Mouse (Mus musculus) hindbrain, embryonic 12.5 days (tissue): ENCODE measurements around the gene Pard6a. TPM values are rescaled to one million over a fixed set of nuclear protein-coding genes. Genes with fewer than 3 reads are reported as not detected.
A peak's percentile ranks its signal among the peaks of the same experiment; 100 is the strongest.

ENCODE experiments used
- ATAC-seq: fragments of 200-750 bp; cut with Nextera tagmentation; 2 replicates; pipeline ENCODE4 v1.8.0; 2017; ENCODE audit warnings: moderate TSS enrichment; ENCODE audit not compliant: low FRiP score
- H3K27ac ChIP-seq: fragments of 300-500 bp; sonication (generic); 2 replicates; pipeline ENCODE4 v1.5.1; 2016; ENCODE audit warnings: mild to moderate bottlenecking
- H3K27me3 ChIP-seq: fragments of 300-500 bp; sonication (generic); 2 replicates; pipeline ENCODE4 v1.6.1; 2016; ENCODE audit warnings: mild to moderate bottlenecking
- H3K36me3 ChIP-seq: fragments of 300-500 bp; sonication (generic); 2 replicates; pipeline ENCODE4 v1.6.1; 2016; ENCODE audit warnings: mild to moderate bottlenecking
- H3K4me1 ChIP-seq: fragments of 300-500 bp; sonication (generic); 2 replicates; pipeline ENCODE4 v1.6.1; 2016
- H3K4me2 ChIP-seq: fragments of 300-500 bp; sonication (generic); replicated peaks from 2 replicates; pipeline ENCODE4 v1.6.1; 2016; ENCODE audit warnings: mild to moderate bottlenecking
- H3K4me3 ChIP-seq: fragments of 300-500 bp; sonication (generic); 2 replicates; pipeline ENCODE4 v1.5.1; 2016; ENCODE audit warnings: mild to moderate bottlenecking
- H3K9ac ChIP-seq: fragments of 300-500 bp; sonication (generic); 2 replicates; pipeline ENCODE4 v1.6.1; 2016; ENCODE audit warnings: mild to moderate bottlenecking, moderate library complexity
- H3K9me3 ChIP-seq: fragments of 300-500 bp; sonication (generic); replicated peaks from 2 replicates; pipeline ENCODE4 v1.6.1; 2016; ENCODE audit warnings: mild to moderate bottlenecking
- WGBS: fragments of 180-500 bp; shearing (Covaris S2); methylation state at CpG from one replicate; pipeline ENCODE4 v1.1.7; 2016; 5-methylcytosine and 5-hydroxymethylcytosine counted together
- polyA plus RNA-seq: library from polyadenylated mRNA; unstranded; fragments of >200 nt; fragmentation: Nextera tagmentation; extraction: Ambion mirVana; gene quantifications from 2 replicates; pipeline ENCODE4 v1.2.1, GENCODE M21; 2016

Gene Pard6a
- polyA plus RNA-seq, 1 experiment from 2014 or later: 29.7 TPM

DNA sequence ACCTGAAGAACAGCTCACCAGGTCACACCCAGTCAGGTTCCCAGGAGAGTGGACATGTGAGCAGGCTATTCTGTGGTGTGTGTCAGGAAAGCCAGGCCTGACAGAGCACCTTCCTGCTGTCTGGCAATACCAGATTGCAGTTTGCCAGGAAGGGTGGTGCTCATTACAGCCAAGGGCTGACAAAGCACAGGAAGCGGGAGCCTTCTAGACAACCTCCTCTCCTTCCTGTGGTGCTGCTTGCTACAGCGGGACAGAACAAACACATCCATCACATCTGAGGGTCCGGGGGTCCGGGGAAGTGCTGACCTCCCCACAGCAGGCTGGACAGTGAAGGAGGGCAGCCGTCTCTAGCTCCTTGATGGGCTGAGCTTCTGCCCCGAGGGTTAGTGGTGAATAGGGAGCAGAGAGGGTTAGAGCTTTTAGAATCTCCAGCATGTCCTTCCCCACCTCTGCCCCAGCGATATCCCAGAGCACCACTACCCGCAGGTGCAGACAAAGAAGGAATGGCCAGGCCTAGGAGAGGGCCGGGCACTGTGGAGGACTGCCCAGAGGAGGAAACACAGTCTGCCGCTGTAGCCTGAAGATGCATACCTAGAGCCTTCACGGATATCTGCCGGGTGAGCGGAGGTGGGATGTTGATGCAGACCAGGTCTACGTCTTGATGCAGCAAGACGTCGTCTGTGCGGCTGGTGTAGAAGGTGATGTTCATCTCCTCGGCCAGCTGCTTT is 26.6 kb downstream of the Pard6a start:
- H3K9me3 ChIP-seq: no peaks in the 10 kb centered on the region
- H3K4me3 ChIP-seq: no peak overlapping the region
- no peak overlapping the region for H3K27ac ChIP-seq
- ATAC-seq: no peak
- no peaks in the 10 kb centered on the region for H3K27me3 ChIP-seq
- H3K4me1 ChIP-seq: no peaks in the 10 kb centered on the region
- 85% methylated on average over 18 of the region's 18 CpGs for WGBS
- H3K9ac ChIP-seq: no peak overlapping the region
- H3K36me3 ChIP-seq: peaks cover 43% of the 10 kb centered on the region
- no peak overlapping the region for H3K4me2 ChIP-seq

DNA sequence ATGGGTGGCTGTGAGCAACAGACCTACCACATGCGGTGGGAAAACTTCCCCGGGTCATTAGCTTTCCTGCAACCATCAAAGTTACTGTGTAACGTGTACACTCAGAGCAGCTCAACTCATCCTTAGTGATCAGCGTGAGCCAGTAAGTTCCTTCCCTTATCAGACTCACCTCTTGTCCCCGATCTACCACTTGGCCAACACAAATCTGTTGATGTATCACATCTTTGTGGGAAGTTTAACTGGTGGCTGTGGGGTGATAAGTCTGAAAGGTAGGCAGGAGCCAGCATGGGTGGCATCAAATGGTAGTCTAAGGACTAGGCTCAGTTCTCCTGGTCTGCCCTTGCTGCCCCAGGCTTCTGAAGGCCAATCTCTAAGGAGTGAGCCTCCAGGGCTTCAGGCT is 31.2 kb downstream of the Pard6a start:
- Histone ChIP-seq H3K4me3 (no peak overlapping the region), H3K9ac (no peak overlapping the region), H3K4me1 (no peaks in the 10 kb centered on the region), H3K36me3 (peaks cover 16% of the 10 kb centered on the region), H3K4me2 (no peak overlapping the region), H3K9me3 (no peaks in the 10 kb centered on the region), H3K27me3 (no peaks in the 10 kb centered on the region), H3K27ac (no peak overlapping the region)
- WGBS: 95% methylated on average over 5 of the region's 5 CpGs
- ATAC-seq: no peak

DNA sequence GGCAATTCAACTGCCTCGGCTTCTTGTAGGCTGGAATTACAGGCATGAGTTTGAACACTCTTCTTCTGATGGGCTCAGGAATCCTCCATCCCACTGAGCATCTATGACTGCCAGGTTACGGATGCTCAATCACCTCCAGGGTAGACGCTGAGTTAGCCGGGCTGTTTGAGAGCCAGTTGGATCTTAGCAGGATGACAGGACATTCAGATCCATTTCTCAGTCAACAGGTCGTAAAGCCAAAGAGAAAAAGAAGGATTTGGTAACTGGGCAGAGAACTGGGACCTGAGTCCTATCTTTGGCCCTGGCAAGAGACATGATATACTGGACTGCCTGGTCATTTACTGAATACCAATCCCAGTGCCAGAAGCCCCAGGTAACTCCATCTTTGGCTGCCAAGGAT is 38.3 kb downstream of the Pard6a start:
- Histone ChIP-seq H3K36me3 (0 out of 2 replicates have a peak, but pooled peaks cover 4% of the 10 kb centered on the region), H3K9me3 (no peaks in the 10 kb centered on the region), H3K4me2 (no peak overlapping the region), H3K4me1 (no peaks in the 10 kb centered on the region), H3K27me3 (no peaks in the 10 kb centered on the region), H3K4me3 (no peak overlapping the region), H3K9ac (no peak overlapping the region), H3K27ac (no peak overlapping the region)
- WGBS: 95% methylated on average over 5 of the region's 5 CpGs
- ATAC-seq: no peak

DNA sequence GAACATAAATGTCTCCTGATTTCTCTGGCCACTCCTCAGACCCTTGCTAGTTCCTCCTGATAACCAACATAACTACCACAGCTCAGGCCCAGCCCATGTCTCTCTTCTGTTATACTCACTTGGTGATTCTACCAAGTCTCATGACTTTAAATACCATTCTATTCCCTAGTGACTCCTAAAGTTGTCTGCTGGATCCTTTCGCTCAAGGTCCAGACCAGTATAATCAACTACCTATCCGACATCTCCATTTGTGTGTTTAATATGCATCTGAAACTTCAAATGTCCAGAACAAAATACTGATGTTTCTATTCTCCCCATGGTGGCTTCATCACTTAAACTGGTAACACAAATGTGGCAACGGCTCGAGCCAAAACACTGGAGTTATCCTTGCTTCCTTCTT is 42.4 kb downstream of the Pard6a start:
- Histone ChIP-seq H3K36me3 (no peaks in the 10 kb centered on the region), H3K27ac (no peak overlapping the region), H3K27me3 (no peaks in the 10 kb centered on the region), H3K4me1 (no peaks in the 10 kb centered on the region), H3K9ac (no peak overlapping the region), H3K9me3 (no peaks in the 10 kb centered on the region), H3K4me3 (no peak overlapping the region), H3K4me2 (no peak overlapping the region)
- WGBS: 82% methylated on average over 4 of the region's 4 CpGs
- no peak for ATAC-seq

DNA sequence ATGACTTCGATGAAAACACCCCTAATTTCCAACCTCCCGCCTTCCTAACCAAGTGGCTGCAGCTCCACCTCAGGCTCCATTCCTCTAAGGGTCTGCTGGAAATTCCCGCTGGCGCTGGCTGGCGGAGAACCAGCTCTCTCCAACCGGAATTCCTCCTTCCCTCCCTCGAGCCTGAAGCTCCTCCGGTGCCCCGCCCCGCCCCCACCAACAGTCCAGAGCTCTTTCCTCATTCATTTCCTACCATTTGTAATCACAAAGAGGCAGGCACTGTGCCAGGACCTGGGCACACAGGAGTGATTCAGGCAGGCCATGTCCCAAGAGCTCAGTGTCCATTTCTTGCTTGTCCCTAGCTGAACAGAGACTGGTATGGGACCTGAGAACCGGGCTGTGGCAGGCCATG is 49.7 kb downstream of the Pard6a start:
- no peak overlapping the region for H3K9ac ChIP-seq
- 12% methylated on average over 11 of the region's 11 CpGs for WGBS
- H3K4me1 ChIP-seq: peaks cover 25% of the 10 kb centered on the region
- peak overlapping the region; percentile 30 for H3K4me2 ChIP-seq
- peak; percentile 52; the same call in 1 of the 2 replicates for ATAC-seq
- H3K27me3 ChIP-seq: no peaks in the 10 kb centered on the region
- no peaks in the 10 kb centered on the region for H3K36me3 ChIP-seq
- H3K4me3 ChIP-seq: no peak overlapping the region
- no peaks in the 10 kb centered on the region for H3K9me3 ChIP-seq
- 0 out of 2 replicates have a peak overlapping the region, but pooled peaks have one; percentile 35 for H3K27ac ChIP-seq

Other genes starting within 250 kb of the Pard6a start
- gene Tppp3, start 229.6 kb upstream of the Pard6a start, polyA plus RNA-seq: 162 and 186 TPM in 2 replicates
- gene Zdhhc1, start 204.2 kb upstream of the Pard6a start, polyA plus RNA-seq: 35.8 and 36.1 TPM in 2 replicates
- 24.2 and 24.7 TPM in 2 replicates for gene Hsd11b2, start 182.4 kb upstream of the Pard6a start, polyA plus RNA-seq
- gene Atp6v0d1, start 135.1 kb upstream of the Pard6a start, polyA plus RNA-seq: 117 and 127 TPM in 2 replicates
- gene Ripor1, start 95.9 kb upstream of the Pard6a start, polyA plus RNA-seq: 21.7 and 22.6 TPM in 2 replicates
- gene Ctcf, start 64.6 kb upstream of the Pard6a start, polyA plus RNA-seq: 132 and 139 TPM in 2 replicates
- 1.3 TPM in 2 replicates for gene Agrp, start 63.8 kb upstream of the Pard6a start, polyA plus RNA-seq
- gene Carmil2, start 14.9 kb upstream of the Pard6a start, polyA plus RNA-seq: 9.7 and 11.8 TPM in 2 replicates
- 79.1 and 88.0 TPM in 2 replicates for gene Acd, start within 50 bp of the Pard6a start, polyA plus RNA-seq
- gene 4933405L10Rik, start 6.5 kb downstream of the Pard6a start, polyA plus RNA-seq: 0.39 TPM in 1 of 2 replicates, not detected in the other
- 22.4 and 23.6 TPM in 2 replicates for gene Enkd1, start 7.1 kb downstream of the Pard6a start, polyA plus RNA-seq
- 63.8 and 68.1 TPM in 2 replicates for gene Gfod2, start 57.5 kb downstream of the Pard6a start, polyA plus RNA-seq
- 12.8 and 14.6 TPM in 2 replicates for gene Ranbp10, start 126.2 kb downstream of the Pard6a start, polyA plus RNA-seq
- gene Tsnaxip1, start 126.6 kb downstream of the Pard6a start, polyA plus RNA-seq: 0.84 and 1.5 TPM in 2 replicates
- 63.8 and 64.5 TPM in 2 replicates for gene Cenpt, start 152.1 kb downstream of the Pard6a start, polyA plus RNA-seq
- gene Thap11, start 154.0 kb downstream of the Pard6a start, polyA plus RNA-seq: 74.3 and 77.8 TPM in 2 replicates
- gene Nutf2, start 159.4 kb downstream of the Pard6a start, polyA plus RNA-seq: 241 and 248 TPM in 2 replicates
- 69.3 and 72.1 TPM in 2 replicates for gene Edc4, start 179.7 kb downstream of the Pard6a start, polyA plus RNA-seq
- 0.56 and 0.63 TPM in 2 replicates for gene Nrn1l, start 192.4 kb downstream of the Pard6a start, polyA plus RNA-seq
- gene Pskh1, start 199.3 kb downstream of the Pard6a start, polyA plus RNA-seq: 22.4 and 28.7 TPM in 2 replicates
- gene Ctrl, start 232.7 kb downstream of the Pard6a start, polyA plus RNA-seq: 2.6 and 2.7 TPM in 2 replicates
- gene Psmb10, start 237.3 kb downstream of the Pard6a start, polyA plus RNA-seq: 27.3 and 30.2 TPM in 2 replicates
- gene Lcat, start 242.2 kb downstream of the Pard6a start, polyA plus RNA-seq: 0.57 and 0.79 TPM in 2 replicates